Mouse (Mus musculus) heart, adult 2 months (tissue): ENCODE measurements around the gene Snph. TPM values are rescaled to one million over a fixed set of nuclear protein-coding genes. Genes with fewer than 3 reads are reported as not detected.

Source experiments
- DNase-seq, 2 experiments: peaks; one replicate each; pipeline ENCODE4 v3.0.0; 2021
- H3K27ac ChIP-seq: fragments of 200-600 bp; 2 replicates; pipeline ENCODE4 v1.8.1; 2022
- H3K27me3 ChIP-seq: fragments of 200-500 bp; 2 replicates; pipeline ENCODE4 v1.6.1; 2012; ENCODE audit warnings: mild to moderate bottlenecking, low read length, inconsistent platforms, mixed read lengths; ENCODE audit not compliant: control insufficient read depth, insufficient read depth
- H3K36me3 ChIP-seq: fragments of 200-500 bp; 2 replicates; pipeline ENCODE4 v1.6.1; 2012; ENCODE audit warnings: low read length, inconsistent platforms; ENCODE audit not compliant: control insufficient read depth, insufficient read depth
- H3K4me1 ChIP-seq: fragments of 200-500 bp; 2 replicates; pipeline ENCODE4 v1.6.1; 2011; ENCODE audit warnings: low read length; ENCODE audit not compliant: control insufficient read depth, insufficient read depth
- H3K4me3 ChIP-seq: fragments of 200-600 bp; 2 replicates; pipeline ENCODE4 v1.8.1; 2022
- H3K79me2 ChIP-seq: fragments of 200-500 bp; replicated peaks from 2 replicates; pipeline ENCODE4 v1.6.1; 2012; ENCODE audit warnings: mild to moderate bottlenecking, inconsistent platforms, low read length, moderate library complexity, mixed read lengths; ENCODE audit not compliant: control insufficient read depth, insufficient read depth
- H3K9ac ChIP-seq: fragments of 200-500 bp; 2 replicates; pipeline ENCODE4 v1.6.1; 2012; ENCODE audit warnings: low read depth, mild to moderate bottlenecking, control low read depth, inconsistent platforms, low read length, mixed read lengths
- CTCF ChIP-seq: fragments of 200-600 bp; IDR thresholded peaks from 2 replicates; pipeline ENCODE4 v1.8.1; 2022; ENCODE audit warnings: antibody characterized with exemption, mild to moderate bottlenecking, moderate library complexity
- EP300 ChIP-seq: fragments of 200-500 bp; IDR thresholded peaks from 2 replicates; pipeline ENCODE4 v1.6.1; 2011; ENCODE audit warnings: low read depth, low read length, control low read depth; ENCODE audit not compliant: insufficient read depth
- POLR2A ChIP-seq: fragments of 200-500 bp; IDR thresholded peaks from 2 replicates; pipeline ENCODE4 v1.6.1; 2011; ENCODE audit warnings: mild to moderate bottlenecking, low read depth, low read length, control low read depth; ENCODE audit not compliant: insufficient read depth
- WGBS: fragments of 180-500 bp; shearing (Covaris S2); methylation state at CpG from one replicate; pipeline ENCODE4 v1.1.7; 2018; 5-methylcytosine and 5-hydroxymethylcytosine counted together
- intact Hi-C: fragments of 180-260 bp; cut with DNase I; formaldehyde crosslinking; loops from one replicate; pipeline ENCODE4 v1.15.1; 2025
- polyA plus RNA-seq: library from polyadenylated mRNA; depleted of rRNA; stranded (reverse); fragments of >200 nt; gene quantifications from 2 replicates; pipeline ENCODE4 v1.2.3, GENCODE M21; 2012
- total RNA-seq, 2 experiments: library from RNA; stranded (reverse); gene quantifications; 2 replicates each; pipeline ENCODE4 v1.2.3; 2021

Snph gene
- total and polyA plus RNA-seq, 3 experiments: 0.21 to 5.0 (median 4.3) TPM

DNA sequence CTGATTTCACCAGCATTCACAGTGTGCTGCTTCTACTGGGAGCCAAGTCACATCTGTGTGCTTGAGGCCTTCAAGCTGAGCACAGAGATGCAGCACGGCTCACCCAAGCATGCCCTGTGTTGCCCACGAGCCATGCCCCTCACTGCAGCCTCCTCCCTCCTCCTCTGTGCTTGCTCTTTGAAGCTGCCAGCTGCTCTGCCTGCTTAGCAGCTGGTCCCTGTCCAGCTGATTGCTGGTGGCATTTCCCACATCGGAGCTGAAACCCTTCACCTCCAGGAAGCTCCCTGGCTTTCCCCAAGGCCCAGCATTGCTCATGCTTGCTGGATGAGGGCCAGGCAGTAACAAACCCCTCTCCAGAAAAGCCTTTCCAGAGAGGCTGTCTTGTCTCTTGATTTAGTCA is 22.4 kb downstream of the Snph start:
- Histone ChIP-seq H3K4me3 (no peak overlapping the region), H3K27ac (no peak overlapping the region), H3K79me2 (no peaks in the 10 kb centered on the region), H3K36me3 (no peaks in the 10 kb centered on the region), H3K9ac (no peak overlapping the region), H3K4me1 (no peaks in the 10 kb centered on the region), H3K27me3 (no peaks in the 10 kb centered on the region)
- intact Hi-C loops: no loop called here
- no peak for DNase-seq
- WGBS: 27% methylated on average over 3 of the region's 3 CpGs
- TF ChIP-seq CTCF (no peak), EP300 (no peak), POLR2A (no peak)

- 40% methylated on average over 1 of the region's 1 CpGs for WGBS
- TF ChIP-seq EP300: no peak
- no peak for TF ChIP-seq POLR2A
- no peak for TF ChIP-seq CTCF
- intact Hi-C loops: no loop called here
These were observed 24.0 kb downstream of the Snph start for GRCm38 (mm10) chr2:151608435-151608834.

DNA sequence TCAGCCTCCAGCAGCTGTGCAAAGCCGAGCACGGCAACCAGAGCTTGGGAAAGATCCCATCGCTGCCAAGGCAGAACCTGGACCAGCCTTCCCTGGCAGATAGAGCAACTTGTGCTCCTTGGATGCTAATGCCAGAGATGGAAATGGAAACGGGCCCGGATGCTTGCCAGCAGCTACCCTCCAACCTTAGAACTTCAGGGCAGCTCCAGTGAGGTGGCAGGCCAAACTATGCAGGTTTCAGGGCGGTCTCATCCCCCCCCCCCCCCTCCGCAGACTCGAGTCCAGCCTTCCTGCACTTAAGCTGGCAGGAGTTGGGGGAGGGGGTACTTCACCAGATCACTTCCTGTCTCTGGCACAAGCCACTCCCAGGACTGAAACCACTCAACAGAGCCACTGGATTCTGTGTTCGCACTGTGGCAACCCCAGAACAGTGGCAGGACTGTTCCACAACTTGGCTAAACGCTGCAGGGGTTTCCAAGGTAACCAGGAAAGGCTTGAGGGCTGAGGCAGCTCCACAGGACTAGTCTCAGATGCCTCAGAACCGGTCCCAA is 26.9 kb downstream of the Snph start:
- TF ChIP-seq EP300: no peak
- no peak for TF ChIP-seq POLR2A
- no peak for TF ChIP-seq CTCF
- no peaks in the 10 kb centered on the region for H3K4me1 ChIP-seq
- intact Hi-C loops: no loop called here
- 37% methylated on average over 11 of the region's 11 CpGs for WGBS
- no peak overlapping the region for H3K9ac ChIP-seq
- H3K27me3 ChIP-seq: no peaks in the 10 kb centered on the region
- H3K4me3 ChIP-seq: no peak overlapping the region
- no peaks in the 10 kb centered on the region for H3K79me2 ChIP-seq
- no peak for DNase-seq
- H3K36me3 ChIP-seq: no peaks in the 10 kb centered on the region
- no peak overlapping the region for H3K27ac ChIP-seq

More at GRCm38 (mm10) chr2:151608435-151608834, 24.0 kb downstream of the Snph start:
- no peak for DNase-seq
- Histone ChIP-seq H3K27me3 (no peaks in the 10 kb centered on the region), H3K4me1 (no peaks in the 10 kb centered on the region), H3K36me3 (no peaks in the 10 kb centered on the region), H3K4me3 (no peak overlapping the region), H3K9ac (no peak overlapping the region), H3K27ac (no peak overlapping the region), H3K79me2 (no peaks in the 10 kb centered on the region)

DNA sequence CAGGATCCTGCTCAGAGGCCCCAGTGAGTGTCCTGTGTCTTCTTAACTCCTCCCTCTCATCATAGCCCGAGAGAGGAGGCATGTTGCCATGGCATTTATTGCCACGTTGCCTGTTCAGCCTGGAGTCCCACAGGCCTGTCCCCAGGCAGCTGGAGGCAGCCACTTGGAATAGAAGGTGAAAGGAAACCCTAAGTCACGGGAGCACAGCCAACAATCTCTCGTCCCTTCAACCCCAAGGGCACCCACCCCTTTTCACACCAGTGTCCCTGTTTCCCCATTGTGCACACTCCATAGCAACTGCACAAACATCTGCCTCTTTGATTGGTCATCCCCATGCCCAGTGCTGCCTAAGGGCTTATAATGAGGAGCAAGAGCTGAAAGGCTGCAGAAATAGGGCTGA is 28.8 kb downstream of the Snph start:
- Histone ChIP-seq H3K36me3 (no peaks in the 10 kb centered on the region), H3K79me2 (no peaks in the 10 kb centered on the region), H3K27me3 (no peaks in the 10 kb centered on the region), H3K9ac (no peak overlapping the region), H3K27ac (no peak overlapping the region), H3K4me1 (no peaks in the 10 kb centered on the region), H3K4me3 (no peak overlapping the region)
- TF ChIP-seq CTCF (no peak), EP300 (no peak), POLR2A (no peak)
- intact Hi-C loops: no loop called here
- DNase-seq: no peak
- WGBS: 46% methylated on average over 4 of the region's 4 CpGs

GRCm38 (mm10) chr2:151602106-151602505 is 30.3 kb downstream of the Snph start:
- Histone ChIP-seq H3K79me2 (no peaks in the 10 kb centered on the region), H3K4me3 (no peak overlapping the region), H3K9ac (no peak overlapping the region), H3K36me3 (no peaks in the 10 kb centered on the region), H3K27ac (no peak overlapping the region), H3K27me3 (no peaks in the 10 kb centered on the region), H3K4me1 (no peaks in the 10 kb centered on the region)
- no peak for TF ChIP-seq CTCF
- no peak for TF ChIP-seq POLR2A
- no peak for TF ChIP-seq EP300
- intact Hi-C loops: no loop called here
- 12% methylated on average over 4 of the region's 4 CpGs for WGBS
- DNase-seq: no peak

- no peak for DNase-seq
- H3K4me3 ChIP-seq: no peak overlapping the region
- intact Hi-C loops: no loop called here
- no peaks in the 10 kb centered on the region for H3K36me3 ChIP-seq
- 39% methylated on average over 2 of the region's 2 CpGs for WGBS
- no peaks in the 10 kb centered on the region for H3K27me3 ChIP-seq
- H3K27ac ChIP-seq: no peak overlapping the region
- no peaks in the 10 kb centered on the region for H3K4me1 ChIP-seq
- TF ChIP-seq CTCF: no peak
- no peak for TF ChIP-seq POLR2A
- no peak for TF ChIP-seq EP300
- H3K79me2 ChIP-seq: no peaks in the 10 kb centered on the region
- no peak overlapping the region for H3K9ac ChIP-seq
These were observed 34.3 kb downstream of the Snph start for GRCm38 (mm10) chr2:151598068-151598467.
